Mouse (Mus musculus) liver, embryonic 14.5 days (tissue): ENCODE measurements around the gene Llgl2.

Source experiments
- CTCF ChIP-seq: IDR thresholded peaks from 2 replicates; pipeline ENCODE4 v1.5.1; 2016; ENCODE audit warnings: antibody characterized with exemption, low read depth, control low read depth
- EP300 ChIP-seq: IDR thresholded peaks from 2 replicates; pipeline ENCODE4 v1.6.1; 2016; ENCODE audit warnings: antibody characterized with exemption, low read depth

GRCm38 (mm10) chr11:115800981-115801380 is 22.9 kb upstream of the Llgl2 start:
- TF ChIP-seq EP300 (no peak), CTCF (no peak)
